Mouse (Mus musculus) cerebellum, adult 11-12 months (tissue): ENCODE data around the gene Chchd3.

ENCODE experiments used
- DNase-seq: peaks from one replicate; pipeline ENCODE4 v3.0.0; 2022

The Chchd3 gene

GRCm38 (mm10) chr6:33002988-33003387 lies 57.1 kb downstream of the Chchd3 start:
- DNase-seq, result no peak

- DNase-seq, result no peak
Measured at GRCm38 (mm10) chr6:33001271-33001670, 58.8 kb downstream of the Chchd3 start.

- no peak for DNase-seq
Measured at GRCm38 (mm10) chr6:32996597-32996996, 63.5 kb downstream of the Chchd3 start.

GRCm38 (mm10) chr6:32993847-32994246 lies 66.2 kb downstream of the Chchd3 start:
- DNase-seq, result no peak

GRCm38 (mm10) chr6:32990061-32990633 lies 69.9 kb downstream of the Chchd3 start:
- no peak for DNase-seq

- DNase-seq, result no peak
Measured at GRCm38 (mm10) chr6:32988561-32988960, 71.5 kb downstream of the Chchd3 start.

DNA sequence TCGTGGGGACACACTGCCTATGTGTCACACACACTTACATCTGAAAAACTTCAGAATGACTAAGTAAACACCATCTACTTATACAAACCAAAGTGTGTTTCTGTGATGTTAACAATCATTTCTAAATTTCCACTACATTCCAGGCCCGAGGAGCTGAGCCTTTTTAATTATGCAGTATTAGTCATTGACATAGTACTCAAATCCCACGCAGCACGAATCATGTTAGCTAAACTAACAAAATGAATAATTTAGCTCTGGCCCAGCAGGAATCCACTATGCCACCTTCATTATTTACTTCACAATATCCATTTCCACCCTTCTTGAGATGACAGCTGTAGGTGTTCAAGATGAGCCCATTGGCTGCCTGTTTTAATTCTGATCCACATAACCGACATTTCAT lies 76.2 kb downstream of the Chchd3 start:
- DNase-seq, result no peak

DNA sequence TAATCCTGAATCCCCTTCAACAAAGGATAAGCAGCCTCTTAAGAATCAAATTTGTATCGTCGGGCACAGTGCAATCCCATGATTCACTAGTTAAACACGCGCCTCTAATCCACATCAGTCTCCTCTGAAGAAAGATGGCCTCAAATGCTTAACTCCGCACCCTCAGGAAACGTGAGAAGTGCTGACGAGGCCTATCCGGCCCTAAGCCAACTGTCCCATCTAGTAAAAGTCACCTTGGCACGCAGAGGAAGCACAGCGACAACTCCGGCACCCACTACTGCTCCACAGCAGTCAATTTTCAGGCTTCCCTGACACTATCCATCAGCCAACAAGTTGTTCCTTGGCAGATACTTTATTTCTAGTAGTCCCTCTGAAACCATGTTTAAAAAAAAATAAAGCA lies 78.8 kb downstream of the Chchd3 start:
- no peak for DNase-seq

DNA sequence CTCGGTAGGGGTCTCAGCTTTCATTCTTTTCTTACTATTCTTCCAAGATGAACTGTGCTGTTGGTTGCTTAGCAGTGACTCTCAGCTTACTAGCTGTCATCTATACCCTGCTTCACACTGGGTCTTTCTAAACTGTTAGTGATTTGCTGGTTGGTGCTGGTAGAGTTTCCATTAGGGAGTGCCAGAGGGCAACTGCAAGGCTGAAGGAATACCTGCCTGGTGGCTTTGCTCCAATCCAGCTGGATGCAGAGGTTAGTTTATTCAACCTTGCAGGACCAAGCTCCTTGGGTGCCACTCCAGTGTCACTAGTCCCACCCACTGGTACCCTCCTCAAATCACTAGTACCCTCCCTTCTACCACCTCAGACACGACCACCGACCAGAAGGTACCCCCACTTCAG lies 81.2 kb downstream of the Chchd3 start:
- no peak for DNase-seq

DNA sequence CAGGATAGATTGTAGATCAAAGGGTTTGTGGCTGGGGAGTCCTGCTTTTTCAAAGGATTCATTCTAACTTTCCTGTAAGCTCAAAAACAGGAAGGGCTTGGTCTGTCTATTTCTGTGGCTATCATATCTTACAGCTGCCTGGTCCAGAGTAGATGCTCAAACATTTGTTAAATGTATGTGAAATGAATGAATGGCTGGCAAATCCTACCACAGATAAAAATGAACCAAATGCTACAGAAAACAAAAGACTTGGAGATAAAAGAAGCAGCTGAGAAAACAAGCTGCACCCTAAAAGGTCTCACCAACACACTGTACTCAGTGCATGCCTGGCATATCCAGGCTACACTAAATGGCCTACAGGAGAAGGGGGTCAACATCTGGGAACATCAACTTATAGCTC lies 88.1 kb downstream of the Chchd3 start:
- no peak for DNase-seq

GRCm38 (mm10) chr6:32968971-32969370 lies 91.1 kb downstream of the Chchd3 start:
- no peak for DNase-seq

- DNase-seq, result no peak
Measured at GRCm38 (mm10) chr6:32962048-32962447, 98.0 kb downstream of the Chchd3 start.

GRCm38 (mm10) chr6:32961477-32961876 lies 98.6 kb downstream of the Chchd3 start:
- DNase-seq, result no peak

- no peak for DNase-seq
Measured at GRCm38 (mm10) chr6:32959816-32960550, 100.1 kb downstream of the Chchd3 start.

GRCm38 (mm10) chr6:32955481-32955880 lies 104.6 kb downstream of the Chchd3 start:
- DNase-seq, result no peak

GRCm38 (mm10) chr6:32950973-32951372 lies 109.1 kb downstream of the Chchd3 start:
- DNase-seq, result no peak

GRCm38 (mm10) chr6:32949702-32950101 lies 110.4 kb downstream of the Chchd3 start:
- DNase-seq, result no peak

DNA sequence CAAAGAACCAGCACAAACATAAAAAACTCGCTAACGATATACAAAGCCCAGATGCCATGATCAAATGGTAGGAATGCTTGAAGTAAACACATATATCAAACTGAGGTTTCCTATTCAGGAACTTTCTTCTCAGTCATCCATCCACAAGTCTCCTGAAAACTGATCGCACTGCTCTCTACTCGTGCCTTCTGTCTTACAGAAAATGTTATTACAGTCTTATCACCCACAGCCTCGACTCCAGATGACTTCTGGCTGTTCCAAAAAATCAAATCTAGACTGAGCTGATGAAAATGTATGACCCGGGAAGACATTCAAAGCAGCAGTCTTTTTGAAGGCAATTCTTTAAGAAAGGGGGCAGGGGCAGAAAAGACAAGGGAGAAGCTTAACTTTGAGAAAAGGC lies 112.8 kb downstream of the Chchd3 start:
- no peak for DNase-seq

- DNase-seq, result no peak
Measured at GRCm38 (mm10) chr6:32944956-32945355, 115.1 kb downstream of the Chchd3 start.

GRCm38 (mm10) chr6:32943651-32944050 lies 116.4 kb downstream of the Chchd3 start:
- peak; percentile 39 for DNase-seq

- DNase-seq, result no peak
Measured at GRCm38 (mm10) chr6:32940299-32940698, 119.8 kb downstream of the Chchd3 start.

GRCm38 (mm10) chr6:32937643-32938042 lies 122.4 kb downstream of the Chchd3 start:
- no peak for DNase-seq

DNA sequence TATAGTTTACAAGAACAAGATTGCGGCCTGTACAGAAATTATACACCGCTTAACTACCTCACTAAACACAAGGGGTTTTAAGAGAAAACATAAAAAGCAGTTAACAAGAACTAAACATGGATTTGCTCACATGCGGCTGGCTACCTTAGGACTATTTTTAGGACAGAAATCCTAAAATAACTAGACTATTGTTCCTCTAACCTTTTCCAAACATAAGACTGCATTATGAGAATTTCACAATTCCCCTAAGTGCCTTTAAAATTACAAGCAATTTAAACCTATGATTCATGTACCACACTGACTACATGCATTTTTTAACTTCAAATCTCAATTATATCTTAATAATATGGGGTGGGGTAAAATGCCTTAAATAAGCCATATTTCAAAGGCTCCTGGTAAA lies 123.3 kb downstream of the Chchd3 start:
- DNase-seq, result no peak

DNA sequence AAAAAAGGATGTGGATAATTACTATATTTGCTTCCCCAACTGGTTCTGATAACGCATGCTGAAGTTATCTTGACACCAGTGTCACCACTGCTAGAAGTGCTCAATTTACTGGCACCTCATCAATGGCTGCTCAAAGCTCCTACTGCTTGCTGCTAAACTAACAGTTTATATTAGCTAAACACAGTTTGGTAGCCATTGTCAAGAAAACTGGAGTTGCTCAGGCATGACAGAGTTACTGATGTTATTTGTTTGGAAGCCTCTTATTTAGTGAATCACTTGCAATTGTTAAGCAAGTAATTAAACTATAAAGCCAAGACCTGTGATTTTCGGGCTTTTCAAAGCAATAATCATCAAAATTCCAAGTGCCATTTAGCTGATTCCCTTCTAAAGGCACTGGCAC lies 123.7 kb downstream of the Chchd3 start:
- no peak for DNase-seq

DNA sequence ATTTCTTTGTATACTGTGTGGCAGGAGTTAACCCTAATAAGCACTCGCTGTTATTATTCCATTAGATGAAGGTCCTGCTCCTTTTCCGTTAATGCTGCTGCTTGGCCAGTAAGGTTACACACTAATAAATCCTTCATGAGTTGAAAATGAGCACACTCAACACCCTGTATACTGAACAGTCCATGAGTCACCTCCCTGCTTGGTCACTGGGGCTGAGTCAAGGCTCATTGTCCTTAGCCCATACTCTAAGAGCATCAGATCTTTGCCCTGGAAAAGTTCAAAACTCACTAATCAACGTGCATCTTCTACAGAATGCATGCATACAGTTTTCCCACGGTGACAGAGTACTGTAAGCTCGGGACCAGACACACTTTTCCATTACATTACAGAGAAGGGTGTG lies 124.5 kb downstream of the Chchd3 start:
- no peak for DNase-seq
